Mouse (Mus musculus) heart, postnatal 4 days (tissue): ENCODE measurements around the gene Tnfrsf12a. TPM values are rescaled to one million over a fixed set of nuclear protein-coding genes. Genes with fewer than 3 reads are reported as not detected.

Experiments used
- DNase-seq: peaks from one replicate; pipeline ENCODE4 v3.0.0; 2021
- total RNA-seq, 2 experiments: library from RNA; stranded (reverse); gene quantifications; 2 replicates each; pipeline ENCODE4 v1.2.3; 2021

The Tnfrsf12a gene
- total RNA-seq: 100 to 1,000 TPM; 212 to 246 TPM

DNA sequence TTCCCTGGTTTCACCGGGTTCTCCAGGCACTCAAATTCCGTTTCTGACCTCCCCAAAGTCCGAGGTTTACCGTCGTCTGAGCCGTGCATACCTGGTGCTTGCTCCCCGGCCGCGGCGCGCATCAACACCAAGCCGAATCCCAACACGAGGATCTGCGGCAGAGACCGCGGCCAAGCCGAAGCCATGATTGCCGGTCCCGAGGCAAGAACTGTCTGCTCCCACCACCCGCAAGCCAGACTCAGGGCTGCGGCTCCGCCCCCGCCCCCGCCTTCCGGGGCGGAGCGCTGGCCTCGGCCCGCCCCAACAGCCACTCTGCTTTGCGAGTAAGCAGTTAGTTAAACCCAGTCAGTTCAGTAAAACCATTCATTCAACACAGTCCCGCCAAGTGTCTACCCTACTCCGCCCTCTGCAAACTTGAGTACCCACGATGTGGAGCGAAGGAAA, at the start of gene Tnfrsf12a:
Tnfrsf12a (minus strand) TSS at position 233 of the 444 bp plus-strand sequence.
- peak; percentile 90 for DNase-seq

- peak; percentile 91 for DNase-seq
Observed at GRCm38 (mm10) chr17:23726758-23727142, 49.5 kb upstream of the Tnfrsf12a start.

GRCm38 (mm10) chr17:23725999-23726757, 48.9 kb upstream of the Tnfrsf12a start, which contains the start of gene Pkmyt1:
TSS of gene Pkmyt1 (plus strand) at chr17:23726336.
- peak; percentile 97 for DNase-seq

DNA sequence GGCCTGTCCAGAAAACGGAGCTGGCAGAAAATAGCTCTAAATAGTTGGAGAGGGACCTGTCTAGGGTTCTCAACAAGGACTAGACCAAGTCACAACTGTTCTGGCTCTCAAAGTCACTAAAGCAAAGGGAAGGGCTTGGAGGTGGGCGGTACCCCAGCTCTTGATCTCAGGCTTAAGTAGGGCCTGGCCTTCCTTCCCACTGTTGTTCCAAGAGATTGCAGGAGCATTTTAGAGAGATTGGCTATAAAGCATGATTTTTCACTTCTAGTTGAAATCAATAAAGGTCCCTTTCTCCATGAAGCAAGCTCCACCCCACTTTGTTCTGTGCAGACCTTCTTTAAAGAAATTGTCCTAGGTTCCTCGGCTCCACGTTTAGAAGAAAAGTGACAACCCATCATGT, 48.2 kb upstream of the Tnfrsf12a start:
- DNase-seq: no peak

DNA sequence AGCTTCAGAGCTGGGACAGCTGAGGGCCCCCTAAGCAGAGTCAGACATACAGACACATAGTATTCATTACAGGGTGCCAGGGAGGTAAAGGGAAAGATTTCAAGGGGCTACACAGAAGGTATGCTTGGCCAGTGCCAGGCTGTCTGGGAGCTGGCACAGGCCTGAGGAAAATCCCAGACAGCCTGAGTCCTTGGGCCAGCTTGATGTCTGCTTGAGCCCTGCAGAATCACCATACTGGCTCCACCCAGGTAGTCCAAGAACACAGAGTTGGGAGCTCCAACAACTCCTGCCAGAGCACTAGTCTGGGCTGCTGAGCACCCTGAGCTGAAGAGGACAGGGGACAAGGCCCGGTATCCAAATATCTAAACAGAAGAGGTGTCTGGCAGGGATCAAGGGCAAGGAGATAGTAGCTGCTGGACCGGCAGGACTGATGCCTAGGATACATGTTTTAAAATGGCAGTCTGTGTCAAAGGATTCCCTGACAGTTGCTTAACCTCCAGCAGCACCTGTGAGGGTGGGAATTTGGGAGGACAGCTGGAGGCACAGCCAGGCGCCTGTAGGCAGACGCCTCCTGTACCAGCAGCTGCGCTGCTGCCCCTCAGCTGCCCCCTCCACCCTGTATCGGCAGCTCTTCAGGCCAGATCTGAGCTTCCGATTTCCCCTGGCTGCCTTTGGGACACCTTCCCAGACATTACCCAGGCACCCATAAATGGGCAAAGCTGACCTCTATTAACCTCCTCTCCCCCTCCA, 45.3 kb upstream of the Tnfrsf12a start, which contains the start of gene 1520401A03Rik:
1520401A03Rik (minus strand) TSS at position 408 of the 750 bp plus-strand sequence.
- DNase-seq: no peak

DNA sequence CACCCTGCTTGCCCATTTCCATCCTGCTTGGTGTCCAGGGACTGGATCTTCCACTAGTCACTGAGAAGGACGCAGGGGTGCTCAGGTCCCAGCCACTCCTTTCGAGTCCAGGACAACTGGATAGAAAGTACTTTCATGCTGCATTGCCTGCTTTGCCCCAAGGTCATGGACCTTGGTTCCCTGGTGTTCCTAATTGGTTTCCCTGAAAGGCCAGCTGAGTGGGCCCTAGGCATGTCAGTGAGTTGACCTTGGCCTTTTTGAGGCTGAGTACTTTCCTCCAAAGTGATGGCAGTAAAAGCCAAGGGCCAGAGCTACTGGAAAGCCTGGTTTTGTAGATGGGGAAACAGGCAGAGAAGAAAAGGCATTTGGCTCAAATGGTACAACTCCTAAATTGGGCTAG, 44.6 kb upstream of the Tnfrsf12a start:
- no peak for DNase-seq

GRCm38 (mm10) chr17:23719455-23719854, 42.2 kb upstream of the Tnfrsf12a start:
- no peak for DNase-seq

GRCm38 (mm10) chr17:23717003-23717402, 39.7 kb upstream of the Tnfrsf12a start:
- no peak for DNase-seq

- DNase-seq: peak; percentile 81
Observed at GRCm38 (mm10) chr17:23706212-23706611, 28.9 kb upstream of the Tnfrsf12a start.

- DNase-seq: no peak
Observed at GRCm38 (mm10) chr17:23705525-23706104, 28.3 kb upstream of the Tnfrsf12a start.

- no peak for DNase-seq
Observed at GRCm38 (mm10) chr17:23704741-23705140, 27.5 kb upstream of the Tnfrsf12a start.

- no peak for DNase-seq
Observed at GRCm38 (mm10) chr17:23703301-23703700, 26.0 kb upstream of the Tnfrsf12a start.

DNA sequence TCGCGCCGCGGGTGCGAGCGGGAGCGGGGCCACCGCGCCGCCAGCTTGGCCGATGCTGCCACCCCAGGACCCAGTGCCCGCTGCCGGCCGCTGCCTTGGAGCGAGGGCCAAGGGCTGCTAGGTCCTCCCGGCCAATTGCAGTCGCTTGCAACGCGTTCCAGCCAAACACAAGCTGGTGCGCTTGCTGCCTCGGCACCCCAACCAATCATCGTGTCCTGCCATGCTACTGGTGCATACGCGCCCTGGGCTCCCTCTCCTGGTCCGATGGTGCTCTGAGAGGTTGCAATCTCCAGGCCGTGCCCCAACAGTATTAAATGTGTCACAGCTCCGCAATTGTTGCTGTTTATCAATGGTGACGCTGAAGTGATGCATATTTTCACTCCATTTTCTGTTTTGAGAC, 22.8 kb upstream of the Tnfrsf12a start:
- DNase-seq: peak; percentile 91

GRCm38 (mm10) chr17:23699131-23700077, 22.1 kb upstream of the Tnfrsf12a start:
- DNase-seq: peak; percentile 58

- DNase-seq: no peak
Observed at GRCm38 (mm10) chr17:23695801-23696200, 18.5 kb upstream of the Tnfrsf12a start.

GRCm38 (mm10) chr17:23694491-23694890, 17.2 kb upstream of the Tnfrsf12a start:
- DNase-seq: no peak

- DNase-seq: no peak
Observed at GRCm38 (mm10) chr17:23683856-23684672, 6.8 kb upstream of the Tnfrsf12a start, which contains the start of gene Cldn9. TSS of gene Cldn9 (minus strand) at chr17:23684026.

- no peak for DNase-seq
Observed at GRCm38 (mm10) chr17:23683226-23683625, 6.0 kb upstream of the Tnfrsf12a start.

- DNase-seq: no peak
Observed at GRCm38 (mm10) chr17:23682530-23682929, 5.3 kb upstream of the Tnfrsf12a start.

GRCm38 (mm10) chr17:23682092-23682491, 4.8 kb upstream of the Tnfrsf12a start:
- no peak for DNase-seq

- no peak for DNase-seq
Observed at GRCm38 (mm10) chr17:23681086-23681485, 3.8 kb upstream of the Tnfrsf12a start.
